7 mouse cellular contexts compared by ENCODE assay signal in the genomic region with DNA sequence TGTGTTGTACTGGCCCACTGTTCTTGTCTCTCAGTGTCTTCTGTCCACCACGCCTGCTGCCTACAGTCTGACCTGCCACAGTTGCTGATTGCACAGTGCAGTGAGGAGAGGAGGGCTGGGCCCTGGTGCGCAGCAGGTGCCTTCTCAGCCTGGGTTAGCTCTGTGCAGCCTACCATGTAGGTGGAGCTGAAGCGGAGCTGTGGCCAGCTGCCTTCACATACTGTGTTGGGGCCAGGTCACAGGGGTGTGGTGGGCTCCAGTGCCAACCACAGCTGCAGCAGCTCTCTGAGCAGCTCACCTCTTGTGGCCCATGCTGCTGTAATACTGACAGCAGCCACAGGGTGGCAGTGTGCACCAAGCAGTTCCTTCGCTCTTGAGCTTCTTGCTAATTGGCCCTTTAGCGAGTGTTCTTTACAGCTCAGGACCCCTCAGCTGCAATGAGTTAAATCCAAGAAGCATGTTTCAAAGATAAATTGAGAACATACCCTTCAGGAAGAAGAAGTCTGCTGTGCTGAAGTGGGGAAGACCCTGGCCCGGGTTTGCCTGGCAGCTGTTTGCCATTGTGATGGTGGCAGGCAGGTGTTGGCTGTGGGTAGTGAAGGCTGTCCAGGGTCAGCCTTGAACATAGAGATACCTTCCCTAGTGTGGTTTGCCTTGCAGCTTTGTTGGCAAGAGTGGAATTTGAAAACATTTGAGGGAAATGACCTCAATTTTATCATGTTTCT. TPM values are rescaled to one million over a fixed set of nuclear protein-coding genes. Genes with fewer than 3 reads are reported as not detected.
DNase-seq lines count a peak whose midpoint lies in the region; ATAC-seq lines count a peak whose summit lies in the region.

No protein-coding gene starts in this region.

- H3K4me2 ChIP-seq in intestine, embryonic 15.5 days (replicated peaks): no peak overlapping the region
- no peak overlapping the region for H3K4me2 ChIP-seq in midbrain, embryonic 12.5 days (replicated peaks)

- DNase-seq in adipocyte (ENCODE audit: low spot score): peak; percentile 86
- DNase-seq in cerebellum, postnatal 4 days (ENCODE audit: low spot score in 2 of 2): peak; percentile 92 to 97
- peak; percentile 76 to 77 for DNase-seq in gastrocnemius, adult 8-10 months (ENCODE audit: low spot score in 2 of 2)
- peak; percentile 91 for DNase-seq in left cerebral cortex, postnatal 4 days
- peak; percentile 85 for DNase-seq in skeletal muscle tissue, adult 2 months (ENCODE audit: low read depth, low spot score)

- H3K9me3 ChIP-seq in intestine, embryonic 15.5 days: no peaks in the 10 kb centered on the region
- no peaks in the 10 kb centered on the region for H3K9me3 ChIP-seq in midbrain, embryonic 12.5 days

- intact Hi-C loops in left cerebral cortex, postnatal 4 days (cut with DNase I): no loop called here

- peaks cover 34% of the 10 kb centered on the region for H3K36me3 ChIP-seq in intestine, embryonic 15.5 days
- H3K36me3 ChIP-seq in midbrain, embryonic 12.5 days: peaks cover 56% of the 10 kb centered on the region

- no peak overlapping the region for H3K4me3 ChIP-seq in intestine, embryonic 15.5 days (replicated peaks)
- H3K4me3 ChIP-seq in midbrain, embryonic 12.5 days: no peak overlapping the region

- ATAC-seq in intestine, embryonic 15.5 days: peak; percentile 51
- ATAC-seq in midbrain, embryonic 12.5 days (ENCODE audit: low FRiP score, low read depth): peak; percentile 47

- no peaks in the 10 kb centered on the region for H3K27me3 ChIP-seq in intestine, embryonic 15.5 days (replicated peaks)
- no peaks in the 10 kb centered on the region for H3K27me3 ChIP-seq in midbrain, embryonic 12.5 days

- 47% methylated on average over 6 of the region's 6 CpGs for WGBS in intestine, embryonic 15.5 days
- WGBS in midbrain, embryonic 12.5 days: 47% methylated on average over 6 of the region's 6 CpGs

- no peak overlapping the region for H3K27ac ChIP-seq in intestine, embryonic 15.5 days
- H3K27ac ChIP-seq in midbrain, embryonic 12.5 days (replicated peaks): no peak overlapping the region

- H3K9ac ChIP-seq in intestine, embryonic 15.5 days: no peak overlapping the region
- H3K9ac ChIP-seq in midbrain, embryonic 12.5 days (replicated peaks): no peak overlapping the region

- H3K4me1 ChIP-seq in intestine, embryonic 15.5 days (replicated peaks): peaks cover 9% of the 10 kb centered on the region; the same call in 1 of the 2 replicates
- H3K4me1 ChIP-seq in midbrain, embryonic 12.5 days: peaks cover 23% of the 10 kb centered on the region

RNA-seq across cellular contexts. Expression of gene Parvb, which starts 19.6 kb away (rescaled TPM):
- 10 to 100 TPM; 37.2 to 42.3 (median 41.6) TPM for total RNA-seq in gastrocnemius, adult 8-10 months (2022)
- 3.2 and 3.9 TPM in 2 replicates for polyA plus RNA-seq in intestine, embryonic 15.5 days (2015; fragmentation: Nextera tagmentation; extraction: Ambion mirVana)
- total RNA-seq in left cerebral cortex, postnatal 4 days (2021): 10 to 100 TPM; 28.0 to 30.4 TPM
- polyA plus RNA-seq in midbrain, embryonic 12.5 days (2016; fragmentation: Nextera tagmentation; extraction: Ambion mirVana): 5.9 and 6.5 TPM in 2 replicates

RNA-seq across cellular contexts. Expression of gene Samm50, which starts 20.2 kb away (rescaled TPM):
- total RNA-seq in gastrocnemius, adult 8-10 months (2022): 100 to 1,000 TPM; 182 to 205 (median 188) TPM
- 148 and 151 TPM in 2 replicates for polyA plus RNA-seq in intestine, embryonic 15.5 days (2015; fragmentation: Nextera tagmentation; extraction: Ambion mirVana)
- total RNA-seq in left cerebral cortex, postnatal 4 days (2021): 10 to 100 TPM; 91.1 to 93.9 TPM
- 86.8 and 99.4 TPM in 2 replicates for polyA plus RNA-seq in midbrain, embryonic 12.5 days (2016; fragmentation: Nextera tagmentation; extraction: Ambion mirVana)

RNA-seq across cellular contexts. Expression of gene Pnpla3, which starts 44.6 kb away (rescaled TPM):
- total RNA-seq in gastrocnemius, adult 8-10 months (2022): 1 to 10 TPM; 1.8 to 5.7 (median 5.0) TPM
- 0.46 and 1.2 TPM in 2 replicates for polyA plus RNA-seq in intestine, embryonic 15.5 days (2015; fragmentation: Nextera tagmentation; extraction: Ambion mirVana)
- total RNA-seq in left cerebral cortex, postnatal 4 days (2021): 10 to 100 TPM; 12.6 to 13.1 TPM
- 4.1 and 4.4 TPM in 2 replicates for polyA plus RNA-seq in midbrain, embryonic 12.5 days (2016; fragmentation: Nextera tagmentation; extraction: Ambion mirVana)
